ENCODE assay signal across 25 mouse cellular contexts in the genomic region with DNA sequence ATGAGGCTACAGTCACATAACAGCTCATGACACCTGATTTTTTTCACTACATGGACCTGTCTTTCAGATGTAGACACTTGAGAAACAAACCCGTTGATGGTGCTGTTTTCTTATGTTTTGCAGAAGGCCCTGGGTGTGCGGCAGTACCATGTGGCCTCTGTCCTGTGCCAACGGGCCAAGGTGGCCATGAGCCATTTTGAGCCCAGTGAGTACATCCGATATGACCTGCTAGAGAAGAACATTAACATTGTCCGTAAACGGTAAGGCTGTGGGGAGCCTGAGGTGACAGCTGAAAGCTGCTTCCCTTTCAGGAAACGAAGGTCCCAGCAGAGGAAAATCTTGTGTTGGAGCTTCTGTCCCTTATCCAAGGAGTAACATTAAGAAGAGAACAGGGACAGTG. TPM values are rescaled to one million over a fixed set of nuclear protein-coding genes. Genes with fewer than 3 reads are reported as not detected.
DNase-seq lines count a peak whose midpoint lies in the region; ATAC-seq lines count a peak whose summit lies in the region.
"Had no signal": no experiment of that assay in that cellular context is flagged by ENCODE, and none has a peak within 500 bp of the region (broad histone marks: within the 10 kb centered on the region; RNA-seq: fewer than 3 reads in every experiment).

No protein-coding gene starts in this region.

- H3K36me3 ChIP-seq in heart, embryonic 11.5 days (ENCODE audit: control insufficient read depth, insufficient read depth, low read length): peaks cover 13% of the 10 kb centered on the region

- H3K4me3 ChIP-seq in heart, embryonic 11.5 days (ENCODE audit: low read depth, low read length): no peak overlapping the region
- H3K4me3 ChIP-seq: forebrain, embryonic 13.5 days; heart, embryonic 13.5 days; hindbrain, embryonic 15.5 days; intestine, embryonic 15.5 days; limb, embryonic 12.5 days; midbrain, embryonic 15.5 days; myocyte had no signal

- H3K4me1 ChIP-seq in heart, embryonic 11.5 days (ENCODE audit: control insufficient read depth, insufficient read depth, low read length): peaks cover 2% of the 10 kb centered on the region; the same call in 1 of the 2 replicates
- H3K4me1 ChIP-seq: forebrain, embryonic 13.5 days; hindbrain, embryonic 15.5 days; intestine, embryonic 15.5 days; limb, embryonic 12.5 days; midbrain, embryonic 15.5 days had no signal

- H3K9me3 ChIP-seq in heart, embryonic 11.5 days (replicated peaks; ENCODE audit: control insufficient read depth, low read length): no peaks in the 10 kb centered on the region
- H3K9me3 ChIP-seq: forebrain, embryonic 13.5 days; heart, embryonic 13.5 days; hindbrain, embryonic 15.5 days; intestine, embryonic 15.5 days; limb, embryonic 12.5 days; midbrain, embryonic 15.5 days had no signal

- no peak overlapping the region for H3K27ac ChIP-seq in heart, embryonic 11.5 days (ENCODE audit: low read depth, low read length)
- H3K27ac ChIP-seq: forebrain, embryonic 13.5 days; heart, embryonic 13.5 days; hindbrain, embryonic 15.5 days; intestine, embryonic 15.5 days; limb, embryonic 12.5 days; midbrain, embryonic 15.5 days had no signal

- ATAC-seq in heart, embryonic 11.5 days (replicated peaks; ENCODE audit: insufficient number of reproducible peaks, low FRiP score, low TSS enrichment): no peak
- no peak for ATAC-seq in frontal cortex, adult (ENCODE audit: low TSS enrichment)
- ATAC-seq: CD4-positive, CD25-positive, alpha-beta regulatory T cell, adult 4 months; forebrain, embryonic 13.5 days; intestine, embryonic 15.5 days; midbrain, embryonic 15.5 days; Patski had no signal

- H3K4me2 ChIP-seq in heart, embryonic 11.5 days: no peak overlapping the region
- H3K4me2 ChIP-seq: forebrain, embryonic 13.5 days; heart, embryonic 13.5 days; hindbrain, embryonic 15.5 days; intestine, embryonic 15.5 days; limb, embryonic 12.5 days; midbrain, embryonic 15.5 days had no signal

- 92% methylated on average over 7 of the region's 7 CpGs for WGBS in heart, embryonic 11.5 days (ENCODE audit: insufficient replicate concordance)

- H3K27me3 ChIP-seq in heart, embryonic 11.5 days (ENCODE audit: control insufficient read depth, insufficient read depth, low read length): no peaks in the 10 kb centered on the region
- H3K27me3 ChIP-seq: forebrain, embryonic 13.5 days; heart, embryonic 13.5 days; hindbrain, embryonic 15.5 days; intestine, embryonic 15.5 days; limb, embryonic 12.5 days; midbrain, embryonic 15.5 days; Patski had no signal

- DNase-seq in cerebellum, adult 11 months: peak; percentile 50
- no peak for DNase-seq in cerebellum, postnatal 4 days (ENCODE audit: low spot score in 2 of 2)
- peak; percentile 44 to 50 for DNase-seq in heart, adult 9 months (ENCODE audit: low spot score in 2 of 2)
- peak; percentile 80 for DNase-seq in cerebellum, adult 9-10 months
- peak; percentile 72 for DNase-seq in gastrocnemius, postnatal 25 days
- no peak for DNase-seq in thymus, postnatal 25 days
- DNase-seq: adrenal gland, postnatal 10 days; heart, postnatal 36 days; kidney, postnatal 36 days; layer of hippocampus, adult 9-11 months; lung, adult 18-20 months; thymus, postnatal 4 days had no signal

- H3K9ac ChIP-seq in heart, embryonic 11.5 days (ENCODE audit: low read depth, low read length): no peak overlapping the region
- H3K9ac ChIP-seq: forebrain, embryonic 13.5 days; heart, embryonic 13.5 days; hindbrain, embryonic 15.5 days; intestine, embryonic 15.5 days; limb, embryonic 12.5 days; midbrain, embryonic 15.5 days had no signal

RNA-seq across cellular contexts. Expression of a gene that starts 17.1 kb away (rescaled TPM):
- 398 and 483 TPM in 2 replicates for polyA plus RNA-seq in heart, embryonic 11.5 days (2014; fragmentation: Nextera tagmentation; extraction: Ambion mirVana)
- 1,000 to 10,000 TPM; 1,158 to 1,247 TPM for total RNA-seq in gastrocnemius, postnatal 25 days (2021)

RNA-seq across cellular contexts. Expression of a gene that starts 17.5 kb away (rescaled TPM):
- polyA plus RNA-seq in heart, embryonic 11.5 days (2014; fragmentation: Nextera tagmentation; extraction: Ambion mirVana): 119 and 131 TPM in 2 replicates
- total RNA-seq in gastrocnemius, postnatal 25 days (2021): 10 to 100 TPM; 35.3 to 40.3 TPM

RNA-seq across cellular contexts. Expression of a gene that starts 30.6 kb away (rescaled TPM):
- 9.9 and 12.1 TPM in 2 replicates for polyA plus RNA-seq in heart, embryonic 11.5 days (2014; fragmentation: Nextera tagmentation; extraction: Ambion mirVana)
- 10 to 100 TPM; 47.4 to 85.8 TPM for total RNA-seq in gastrocnemius, postnatal 25 days (2021)

RNA-seq across cellular contexts. Expression of a gene that starts 36.9 kb away (rescaled TPM):
- polyA plus RNA-seq in heart, embryonic 11.5 days (2014; fragmentation: Nextera tagmentation; extraction: Ambion mirVana): 120 and 121 TPM in 2 replicates
- 1 to 10 TPM; 5.9 to 6.3 TPM for total RNA-seq in gastrocnemius, postnatal 25 days (2021)

RNA-seq across cellular contexts. Expression of a gene that starts 47.4 kb away (rescaled TPM):
- polyA plus RNA-seq in heart, embryonic 11.5 days (2014; fragmentation: Nextera tagmentation; extraction: Ambion mirVana): 6.7 and 6.8 TPM in 2 replicates
- total RNA-seq in gastrocnemius, postnatal 25 days (2021): 1 to 10 TPM; 1.8 to 2.6 TPM
- total RNA-seq: common myeloid progenitor, adult 5-6 weeks; megakaryocyte-erythroid progenitor cell, adult 5-6 weeks had no signal
- polyA plus RNA-seq: CD4-positive, CD25-positive, alpha-beta regulatory T cell, adult 4 months had no signal

Comparison
In these comparisons a context has a peak if more than half of its experiments do, and no peak if none do; other contexts are left out.
1. DNase-seq: peak in cerebellum, adult 11 months (single experiment), heart, adult 9 months (2 of 2), cerebellum, adult 9-10 months (single experiment) and gastrocnemius, postnatal 25 days (single experiment); none in cerebellum, postnatal 4 days (0 of 2) and thymus, postnatal 25 days (single experiment).